Mouse (Mus musculus) heart, adult 2 months (tissue): Measurements from ENCODE around the gene Phldb2. TPM values are rescaled to one million over a fixed set of nuclear protein-coding genes. Genes with fewer than 3 reads are reported as not detected.

Source experiments
- DNase-seq, 2 experiments: peaks; one replicate each; pipeline ENCODE4 v3.0.0; 2021
- H3K27ac ChIP-seq: fragments of 200-600 bp; 2 replicates; pipeline ENCODE4 v1.8.1; 2022
- H3K27me3 ChIP-seq: fragments of 200-500 bp; 2 replicates; pipeline ENCODE4 v1.6.1; 2012; ENCODE audit warnings: mild to moderate bottlenecking, low read length, inconsistent platforms, mixed read lengths; ENCODE audit not compliant: control insufficient read depth, insufficient read depth
- H3K36me3 ChIP-seq: fragments of 200-500 bp; 2 replicates; pipeline ENCODE4 v1.6.1; 2012; ENCODE audit warnings: low read length, inconsistent platforms; ENCODE audit not compliant: control insufficient read depth, insufficient read depth
- H3K4me1 ChIP-seq: fragments of 200-500 bp; 2 replicates; pipeline ENCODE4 v1.6.1; 2011; ENCODE audit warnings: low read length; ENCODE audit not compliant: control insufficient read depth, insufficient read depth
- H3K4me3 ChIP-seq: fragments of 200-600 bp; 2 replicates; pipeline ENCODE4 v1.8.1; 2022
- H3K79me2 ChIP-seq: fragments of 200-500 bp; replicated peaks from 2 replicates; pipeline ENCODE4 v1.6.1; 2012; ENCODE audit warnings: mild to moderate bottlenecking, inconsistent platforms, low read length, moderate library complexity, mixed read lengths; ENCODE audit not compliant: control insufficient read depth, insufficient read depth
- H3K9ac ChIP-seq: fragments of 200-500 bp; 2 replicates; pipeline ENCODE4 v1.6.1; 2012; ENCODE audit warnings: low read depth, mild to moderate bottlenecking, control low read depth, inconsistent platforms, low read length, mixed read lengths
- CTCF ChIP-seq: fragments of 200-600 bp; IDR thresholded peaks from 2 replicates; pipeline ENCODE4 v1.8.1; 2022; ENCODE audit warnings: antibody characterized with exemption, mild to moderate bottlenecking, moderate library complexity
- EP300 ChIP-seq: fragments of 200-500 bp; IDR thresholded peaks from 2 replicates; pipeline ENCODE4 v1.6.1; 2011; ENCODE audit warnings: low read depth, low read length, control low read depth; ENCODE audit not compliant: insufficient read depth
- POLR2A ChIP-seq: fragments of 200-500 bp; IDR thresholded peaks from 2 replicates; pipeline ENCODE4 v1.6.1; 2011; ENCODE audit warnings: mild to moderate bottlenecking, low read depth, low read length, control low read depth; ENCODE audit not compliant: insufficient read depth
- WGBS: fragments of 180-500 bp; shearing (Covaris S2); methylation state at CpG from one replicate; pipeline ENCODE4 v1.1.7; 2018; 5-methylcytosine and 5-hydroxymethylcytosine counted together
- intact Hi-C: fragments of 180-260 bp; cut with DNase I; formaldehyde crosslinking; loops from one replicate; pipeline ENCODE4 v1.15.1; 2025
- polyA plus RNA-seq: library from polyadenylated mRNA; depleted of rRNA; stranded (reverse); fragments of >200 nt; gene quantifications from 2 replicates; pipeline ENCODE4 v1.2.3, GENCODE M21; 2012
- total RNA-seq, 2 experiments: library from RNA; stranded (reverse); gene quantifications; 2 replicates each; pipeline ENCODE4 v1.2.3; 2021

Phldb2 gene
- total and polyA plus RNA-seq, 3 experiments, result 3.6 to 13.0 (median 10.9) TPM

GRCm38 (mm10) chr16:45767853-45768640, 185.4 kb downstream of the Phldb2 start:
- peaks cover 3% of the 10 kb centered on the region for H3K4me1 ChIP-seq
- H3K79me2 ChIP-seq, result no peaks in the 10 kb centered on the region
- 46% methylated on average over 10 of the region's 10 CpGs for WGBS
- H3K27ac ChIP-seq, result peak overlapping the region; percentile 32
- intact Hi-C loops, result no loop called here
- H3K27me3 ChIP-seq, result no peaks in the 10 kb centered on the region
- TF ChIP-seq CTCF (no peak), POLR2A (no peak), EP300 (no peak)
- H3K9ac ChIP-seq, result no peak overlapping the region
- DNase-seq, result no peak
- H3K4me3 ChIP-seq, result no peak overlapping the region
- H3K36me3 ChIP-seq, result peaks cover 11% of the 10 kb centered on the region

- H3K9ac ChIP-seq, result no peak overlapping the region
- no peak for DNase-seq
- H3K4me3 ChIP-seq, result no peak overlapping the region
- 47% methylated on average over 4 of the region's 4 CpGs for WGBS
- intact Hi-C loops, result no loop called here
- H3K79me2 ChIP-seq, result no peaks in the 10 kb centered on the region
- TF ChIP-seq POLR2A (no peak), CTCF (no peak), EP300 (no peak)
- peaks cover 11% of the 10 kb centered on the region for H3K36me3 ChIP-seq
- H3K4me1 ChIP-seq, result peaks cover 3% of the 10 kb centered on the region
- H3K27me3 ChIP-seq, result no peaks in the 10 kb centered on the region
- H3K27ac ChIP-seq, result no peak overlapping the region; the same call in 1 of the 2 replicates
These were observed 186.0 kb downstream of the Phldb2 start for GRCm38 (mm10) chr16:45767434-45767833.

GRCm38 (mm10) chr16:45765801-45766494, 187.4 kb downstream of the Phldb2 start:
- intact Hi-C loops, result no loop called here

GRCm38 (mm10) chr16:45765102-45765501, 188.3 kb downstream of the Phldb2 start:
- peaks cover 4% of the 10 kb centered on the region for H3K4me1 ChIP-seq
- no peak overlapping the region for H3K27ac ChIP-seq
- no peak overlapping the region for H3K9ac ChIP-seq
- H3K4me3 ChIP-seq, result no peak overlapping the region
- WGBS, result 62% methylated on average over 3 of the region's 3 CpGs
- DNase-seq, result no peak
- no peaks in the 10 kb centered on the region for H3K79me2 ChIP-seq
- no peak for TF ChIP-seq POLR2A
- no peak for TF ChIP-seq CTCF
- no peak for TF ChIP-seq EP300
- intact Hi-C loops, result no loop called here
- no peaks in the 10 kb centered on the region for H3K27me3 ChIP-seq
- H3K36me3 ChIP-seq, result peaks cover 18% of the 10 kb centered on the region

More at GRCm38 (mm10) chr16:45765801-45766494, 187.4 kb downstream of the Phldb2 start:
- peaks cover 3% of the 10 kb centered on the region for H3K4me1 ChIP-seq
- TF ChIP-seq POLR2A (no peak), EP300 (no peak), CTCF (no peak)
- H3K27ac ChIP-seq, result no peak overlapping the region
- peaks cover 15% of the 10 kb centered on the region for H3K36me3 ChIP-seq
- DNase-seq, result no peak
- H3K27me3 ChIP-seq, result no peaks in the 10 kb centered on the region
- no peaks in the 10 kb centered on the region for H3K79me2 ChIP-seq
- 79% methylated on average over 7 of the region's 7 CpGs for WGBS
- no peak overlapping the region for H3K4me3 ChIP-seq
- H3K9ac ChIP-seq, result no peak overlapping the region

GRCm38 (mm10) chr16:45762859-45763505, 190.4 kb downstream of the Phldb2 start:
- intact Hi-C loops, result no loop called here
- Histone ChIP-seq H3K27me3 (no peaks in the 10 kb centered on the region), H3K9ac (no peak overlapping the region), H3K27ac (no peak overlapping the region), H3K4me3 (no peak overlapping the region), H3K4me1 (peaks cover 14% of the 10 kb centered on the region), H3K79me2 (no peaks in the 10 kb centered on the region), H3K36me3 (peaks cover 22% of the 10 kb centered on the region)
- no peak for DNase-seq
- TF ChIP-seq EP300 (no peak), POLR2A (no peak), CTCF (no peak)
- 81% methylated on average over 13 of the region's 13 CpGs for WGBS

- no peak overlapping the region for H3K4me3 ChIP-seq
- H3K9ac ChIP-seq, result no peak overlapping the region
- peaks cover 28% of the 10 kb centered on the region for H3K36me3 ChIP-seq
- H3K4me1 ChIP-seq, result peaks cover 16% of the 10 kb centered on the region
- H3K27ac ChIP-seq, result no peak overlapping the region
- DNase-seq, result no peak
- no peaks in the 10 kb centered on the region for H3K79me2 ChIP-seq
- H3K27me3 ChIP-seq, result no peaks in the 10 kb centered on the region
- intact Hi-C loops, result no loop called here
- TF ChIP-seq POLR2A, result no peak
- TF ChIP-seq CTCF, result peak; percentile 59
- 65% methylated on average over 1 of the region's 1 CpGs for WGBS
These were observed 192.0 kb downstream of the Phldb2 start for GRCm38 (mm10) chr16:45761425-45761824.
